Mouse (Mus musculus) kidney, embryonic 14.5 days (tissue): ENCODE results near the gene Ifngr1. TPM values are rescaled to one million over a fixed set of nuclear protein-coding genes. Genes with fewer than 3 reads are reported as not detected.

Source experiments
- ATAC-seq: fragments of 200-750 bp; cut with Nextera tagmentation; 2 replicates; pipeline ENCODE4 v1.8.0; 2017; ENCODE audit warnings: moderate number of reproducible peaks, mild to moderate bottlenecking, moderate TSS enrichment, moderate library complexity; ENCODE audit not compliant: low FRiP score, low TSS enrichment
- H3K27ac ChIP-seq: fragments of 300-500 bp; sonication (generic); 2 replicates; pipeline ENCODE4 v1.5.1; 2014; ENCODE audit warnings: low read depth, mild to moderate bottlenecking, low read length, moderate library complexity, mixed read lengths
- H3K27me3 ChIP-seq: fragments of 300-500 bp; sonication (generic); 2 replicates; pipeline ENCODE4 v1.6.1; 2014; ENCODE audit warnings: mild to moderate bottlenecking, low read length; ENCODE audit not compliant: control insufficient read depth, insufficient read depth
- H3K36me3 ChIP-seq: fragments of 300-500 bp; sonication (generic); 2 replicates; pipeline ENCODE4 v1.6.1; 2014; ENCODE audit warnings: low read length, mixed read lengths; ENCODE audit not compliant: control insufficient read depth, insufficient read depth
- H3K4me1 ChIP-seq: fragments of 300-500 bp; sonication (generic); 2 replicates; pipeline ENCODE4 v1.6.1; 2014; ENCODE audit warnings: low read length, mixed read lengths; ENCODE audit not compliant: control insufficient read depth, insufficient read depth
- H3K4me2 ChIP-seq: fragments of 300-500 bp; sonication (generic); replicated peaks from 2 replicates; pipeline ENCODE4 v1.6.1; 2014; ENCODE audit warnings: low read depth, mild to moderate bottlenecking, low read length
- H3K4me3 ChIP-seq: fragments of 300-500 bp; sonication (generic); 2 replicates; pipeline ENCODE4 v1.5.1; 2014; ENCODE audit warnings: mild to moderate bottlenecking, low read length
- H3K9ac ChIP-seq: fragments of 300-500 bp; sonication (generic); 2 replicates; pipeline ENCODE4 v1.6.1; 2014; ENCODE audit warnings: low read depth, mild to moderate bottlenecking, low read length, moderate library complexity
- H3K9me3 ChIP-seq: fragments of 300-500 bp; sonication (generic); 2 replicates; pipeline ENCODE4 v1.6.1; 2016; ENCODE audit warnings: low read length; ENCODE audit not compliant: control insufficient read depth
- WGBS: fragments of 180-500 bp; shearing (Covaris S2); extraction: QIAGEN DNeasy Blood & Tissue Kit; methylation state at CpG from one replicate; pipeline ENCODE4 v1.1.7; 2014; 5-methylcytosine and 5-hydroxymethylcytosine counted together
- polyA plus RNA-seq: library from polyadenylated mRNA; unstranded; fragments of >200 nt; fragmentation: Nextera tagmentation; extraction: Ambion mirVana; gene quantifications from 2 replicates; pipeline ENCODE4 v1.2.1, GENCODE M21; 2014

Gene Ifngr1
- polyA plus RNA-seq, 1 experiment from 2014 or later = 52.7 TPM

- WGBS = 80% methylated on average over 1 of the region's 1 CpGs
Measured at GRCm38 (mm10) chr10:19563443-19563861, 28.3 kb upstream of the Ifngr1 start.

GRCm38 (mm10) chr10:19567481-19567880 lies 24.3 kb upstream of the Ifngr1 start:
- no peak for ATAC-seq
- no peaks in the 10 kb centered on the region for H3K4me1 ChIP-seq
- H3K27ac ChIP-seq = no peak overlapping the region
- H3K4me3 ChIP-seq = no peak overlapping the region
- H3K27me3 ChIP-seq = no peaks in the 10 kb centered on the region
- WGBS = 94% methylated on average over 4 of the region's 4 CpGs
- H3K9me3 ChIP-seq = no peaks in the 10 kb centered on the region
- no peaks in the 10 kb centered on the region for H3K36me3 ChIP-seq
- no peak overlapping the region for H3K9ac ChIP-seq
- no peak overlapping the region for H3K4me2 ChIP-seq

More at GRCm38 (mm10) chr10:19563443-19563861, 28.3 kb upstream of the Ifngr1 start:
- no peak overlapping the region for H3K4me3 ChIP-seq
- H3K9me3 ChIP-seq = no peaks in the 10 kb centered on the region
- H3K36me3 ChIP-seq = no peaks in the 10 kb centered on the region
- H3K4me1 ChIP-seq = no peaks in the 10 kb centered on the region
- no peaks in the 10 kb centered on the region for H3K27me3 ChIP-seq
- ATAC-seq = no peak
- no peak overlapping the region for H3K4me2 ChIP-seq
- no peak overlapping the region for H3K9ac ChIP-seq
- no peak overlapping the region for H3K27ac ChIP-seq

GRCm38 (mm10) chr10:19570288-19570687 lies 21.5 kb upstream of the Ifngr1 start:
- Histone ChIP-seq H3K9me3 (no peaks in the 10 kb centered on the region), H3K9ac (no peak overlapping the region), H3K27me3 (no peaks in the 10 kb centered on the region), H3K36me3 (no peaks in the 10 kb centered on the region), H3K4me3 (no peak overlapping the region), H3K4me1 (no peaks in the 10 kb centered on the region), H3K27ac (no peak overlapping the region), H3K4me2 (no peak overlapping the region)
- ATAC-seq = no peak
- 86% methylated on average over 4 of the region's 4 CpGs for WGBS

- Histone ChIP-seq H3K36me3 (no peaks in the 10 kb centered on the region), H3K9ac (no peak overlapping the region), H3K27me3 (no peaks in the 10 kb centered on the region), H3K4me1 (no peaks in the 10 kb centered on the region), H3K27ac (no peak overlapping the region), H3K4me2 (no peak overlapping the region), H3K9me3 (no peaks in the 10 kb centered on the region), H3K4me3 (no peak overlapping the region)
- no peak for ATAC-seq
- WGBS = 88% methylated on average over 1 of the region's 1 CpGs
Measured at GRCm38 (mm10) chr10:19570716-19571115, 21.0 kb upstream of the Ifngr1 start.

- no peaks in the 10 kb centered on the region for H3K9me3 ChIP-seq
- ATAC-seq = no peak
- no peaks in the 10 kb centered on the region for H3K27me3 ChIP-seq
- WGBS = 78% methylated on average over 3 of the region's 3 CpGs
- H3K4me2 ChIP-seq = no peak overlapping the region
- H3K27ac ChIP-seq = no peak overlapping the region
- H3K9ac ChIP-seq = no peak overlapping the region
- no peak overlapping the region for H3K4me3 ChIP-seq
- no peaks in the 10 kb centered on the region for H3K36me3 ChIP-seq
- no peaks in the 10 kb centered on the region for H3K4me1 ChIP-seq
Measured at GRCm38 (mm10) chr10:19577571-19577970, 14.2 kb upstream of the Ifngr1 start.

- Histone ChIP-seq H3K27ac (no peak overlapping the region), H3K4me2 (no peak overlapping the region), H3K9ac (no peak overlapping the region), H3K4me3 (no peak overlapping the region), H3K9me3 (no peaks in the 10 kb centered on the region), H3K36me3 (no peaks in the 10 kb centered on the region), H3K4me1 (no peaks in the 10 kb centered on the region), H3K27me3 (no peaks in the 10 kb centered on the region)
- 68% methylated on average over 6 of the region's 6 CpGs for WGBS
- ATAC-seq = no peak
Measured at GRCm38 (mm10) chr10:19578001-19578400, 13.7 kb upstream of the Ifngr1 start.

- H3K4me1 ChIP-seq = no peaks in the 10 kb centered on the region
- 74% methylated on average over 9 of the region's 9 CpGs for WGBS
- H3K27me3 ChIP-seq = no peaks in the 10 kb centered on the region
- no peaks in the 10 kb centered on the region for H3K9me3 ChIP-seq
- no peak overlapping the region for H3K4me3 ChIP-seq
- no peak overlapping the region for H3K27ac ChIP-seq
- ATAC-seq = no peak
- no peak overlapping the region for H3K9ac ChIP-seq
- no peaks in the 10 kb centered on the region for H3K36me3 ChIP-seq
- H3K4me2 ChIP-seq = no peak overlapping the region
Measured at GRCm38 (mm10) chr10:19578409-19578986, 13.3 kb upstream of the Ifngr1 start.

GRCm38 (mm10) chr10:19580660-19581059 lies 11.1 kb upstream of the Ifngr1 start:
- Histone ChIP-seq H3K9me3 (no peaks in the 10 kb centered on the region), H3K4me2 (no peak overlapping the region), H3K4me1 (no peaks in the 10 kb centered on the region), H3K4me3 (no peak overlapping the region), H3K36me3 (no peaks in the 10 kb centered on the region), H3K27me3 (no peaks in the 10 kb centered on the region), H3K9ac (no peak overlapping the region), H3K27ac (no peak overlapping the region)
- 69% methylated on average over 3 of the region's 3 CpGs for WGBS
- ATAC-seq = no peak

GRCm38 (mm10) chr10:19581844-19582582 lies 9.7 kb upstream of the Ifngr1 start:
- H3K27ac ChIP-seq = no peak overlapping the region
- H3K4me2 ChIP-seq = no peak overlapping the region
- H3K4me1 ChIP-seq = no peaks in the 10 kb centered on the region
- H3K36me3 ChIP-seq = no peaks in the 10 kb centered on the region
- ATAC-seq = no peak
- no peaks in the 10 kb centered on the region for H3K9me3 ChIP-seq
- no peaks in the 10 kb centered on the region for H3K27me3 ChIP-seq
- WGBS = 78% methylated on average over 9 of the region's 9 CpGs
- no peak overlapping the region for H3K9ac ChIP-seq
- H3K4me3 ChIP-seq = no peak overlapping the region
